Mouse (Mus musculus): ENCODE data around the gene Fras1. TPM values are rescaled to one million over a fixed set of nuclear protein-coding genes. Genes with fewer than 3 reads are reported as not detected.

Fras1 gene
- total RNA-seq, 2 experiments from 2014 or later = 12.1 to 26.7 TPM

- DNase-seq (ENCODE audit: low spot score in 2 of 2) = no peak
These were observed 28.8 kb downstream of the Fras1 start for GRCm38 (mm10) chr5:96402555-96402954.

GRCm38 (mm10) chr5:96405139-96405842 is 31.5 kb downstream of the Fras1 start:
- DNase-seq (ENCODE audit: low spot score in 2 of 2) = no peak

GRCm38 (mm10) chr5:96408291-96408690 is 34.5 kb downstream of the Fras1 start:
- no peak for DNase-seq (ENCODE audit: low spot score in 2 of 2)

GRCm38 (mm10) chr5:96412754-96413394 is 39.1 kb downstream of the Fras1 start:
- DNase-seq (ENCODE audit: low spot score in 2 of 2) = no peak

GRCm38 (mm10) chr5:96417121-96417520 is 43.4 kb downstream of the Fras1 start:
- no peak for DNase-seq (ENCODE audit: low spot score in 2 of 2)

GRCm38 (mm10) chr5:96421550-96421949 is 47.8 kb downstream of the Fras1 start:
- DNase-seq (ENCODE audit: low spot score in 2 of 2) = no peak

- DNase-seq (ENCODE audit: low spot score in 2 of 2) = no peak
These were observed 49.0 kb downstream of the Fras1 start for GRCm38 (mm10) chr5:96422716-96423115.

GRCm38 (mm10) chr5:96425391-96425790 is 51.6 kb downstream of the Fras1 start:
- no peak for DNase-seq (ENCODE audit: low spot score in 2 of 2)

- no peak for DNase-seq (ENCODE audit: low spot score in 2 of 2)
These were observed 55.9 kb downstream of the Fras1 start for GRCm38 (mm10) chr5:96429532-96430141.

- no peak for DNase-seq (ENCODE audit: low spot score in 2 of 2)
These were observed 64.1 kb downstream of the Fras1 start for GRCm38 (mm10) chr5:96437870-96438269.

GRCm38 (mm10) chr5:96439811-96440210 is 66.1 kb downstream of the Fras1 start:
- no peak for DNase-seq (ENCODE audit: low spot score in 2 of 2)

- DNase-seq (ENCODE audit: low spot score in 2 of 2) = no peak
These were observed 73.7 kb downstream of the Fras1 start for GRCm38 (mm10) chr5:96447460-96447859.

GRCm38 (mm10) chr5:96452027-96452426 is 78.3 kb downstream of the Fras1 start:
- DNase-seq (ENCODE audit: low spot score in 2 of 2) = no peak

GRCm38 (mm10) chr5:96453386-96453785 is 79.6 kb downstream of the Fras1 start:
- DNase-seq (ENCODE audit: low spot score in 2 of 2) = no peak

GRCm38 (mm10) chr5:96454422-96454821 is 80.7 kb downstream of the Fras1 start:
- no peak for DNase-seq (ENCODE audit: low spot score in 2 of 2)

GRCm38 (mm10) chr5:96455241-96455640 is 81.5 kb downstream of the Fras1 start:
- no peak for DNase-seq (ENCODE audit: low spot score in 2 of 2)

GRCm38 (mm10) chr5:96457436-96457958 is 83.7 kb downstream of the Fras1 start:
- no peak for DNase-seq (ENCODE audit: low spot score in 2 of 2)

- no peak for DNase-seq (ENCODE audit: low spot score in 2 of 2)
These were observed 85.8 kb downstream of the Fras1 start for GRCm38 (mm10) chr5:96459605-96460004.

GRCm38 (mm10) chr5:96462197-96462596 is 88.4 kb downstream of the Fras1 start:
- DNase-seq (ENCODE audit: low spot score in 2 of 2) = no peak

- DNase-seq (ENCODE audit: low spot score in 2 of 2) = no peak
These were observed 92.7 kb downstream of the Fras1 start for GRCm38 (mm10) chr5:96466461-96466860.

- DNase-seq (ENCODE audit: low spot score in 2 of 2) = no peak
These were observed 98.2 kb downstream of the Fras1 start for GRCm38 (mm10) chr5:96471995-96472394.

GRCm38 (mm10) chr5:96475488-96475887 is 101.7 kb downstream of the Fras1 start:
- no peak for DNase-seq (ENCODE audit: low spot score in 2 of 2)

Measured in adrenal gland, postnatal 4 days (tissue).